Mouse (Mus musculus) heart, adult 18-20 months (tissue): ENCODE data around the gene Olfr147. TPM values are rescaled to one million over a fixed set of nuclear protein-coding genes. Genes with fewer than 3 reads are reported as not detected.
"Not testable (repeated sequence)": the region's sequence is repeated elsewhere in the genome, so short reads cannot be mapped to it uniquely, and the experiment has no call there.

ENCODE experiments used
- DNase-seq, 2 experiments: peaks; one replicate each; pipeline ENCODE4 v3.0.0; 2021 to 2022; ENCODE audit warnings: mixed read lengths in 1 of 2
- long read RNA-seq, 2 experiments: library from polyadenylated mRNA; stranded (forward); transcript quantifications; one replicate each; pipeline ENCODE4 v2.0.0; 2021
- total RNA-seq, 2 experiments: library from RNA; stranded (reverse); gene quantifications; 2 replicates each; pipeline ENCODE4 v1.2.3; 2021

Gene Olfr147
- total RNA-seq: not detected
- long read RNA-seq, experiment 1: 0 reads
- long read RNA-seq, experiment 2: 0 reads

GRCm38 (mm10) chr9:38401398-38401797 is at the start of gene Olfr147:
Gene Olfr147, plus strand, starts transcription at chr9:38401698.
- DNase-seq: no peak

GRCm38 (mm10) chr9:38366596-38366995 is 34.9 kb upstream of the Olfr147 start, which contains the start of gene Olfr250:
Gene Olfr250, plus strand, starts transcription at chr9:38366896.
- no peak for DNase-seq

GRCm38 (mm10) chr9:38376786-38377185 is 24.7 kb upstream of the Olfr147 start, which contains the start of gene Olfr251:
Gene Olfr251, plus strand, starts transcription at chr9:38377086.
- DNase-seq: no peak

- DNase-seq: not testable (repeated sequence)
Measured at GRCm38 (mm10) chr9:38407502-38407901, 6.0 kb downstream of the Olfr147 start.

- not testable (repeated sequence) for DNase-seq
Measured at GRCm38 (mm10) chr9:38413502-38413901, 12.0 kb downstream of the Olfr147 start.

GRCm38 (mm10) chr9:38423801-38424200 is 22.3 kb downstream of the Olfr147 start:
- no peak for DNase-seq

GRCm38 (mm10) chr9:38427026-38427425 is 25.5 kb downstream of the Olfr147 start:
- DNase-seq: no peak

- no peak for DNase-seq
Measured at GRCm38 (mm10) chr9:38429155-38429554, 27.7 kb downstream of the Olfr147 start, which contains the start of gene Olfr901. Gene Olfr901, plus strand, starts transcription at chr9:38429455.

- DNase-seq: no peak
Measured at GRCm38 (mm10) chr9:38447352-38447751, 45.9 kb downstream of the Olfr147 start, which contains the start of gene Olfr902. Gene Olfr902, plus strand, starts transcription at chr9:38447652.

Other genes starting within 250 kb of the Olfr147 start
- gene Olfr891, start 220.9 kb upstream of the Olfr147 start, total RNA-seq: not detected
- not detected for gene Olfr893, start 193.3 kb upstream of the Olfr147 start, total RNA-seq
- not detected for gene Olfr894, start 183.6 kb upstream of the Olfr147 start, total RNA-seq
- not detected for gene Olfr143, start 148.9 kb upstream of the Olfr147 start, total RNA-seq
- not detected for gene Olfr895, start 133.8 kb upstream of the Olfr147 start, total RNA-seq
- not detected for gene Olfr896-ps1, start 110.6 kb upstream of the Olfr147 start, total RNA-seq
- gene Olfr25, start 72.6 kb upstream of the Olfr147 start, total RNA-seq: not detected
- gene Olfr898, start 53.3 kb upstream of the Olfr147 start, total RNA-seq: not detected
- not detected for gene Olfr250, start 34.8 kb upstream of the Olfr147 start, total RNA-seq
- not detected for gene Olfr251, start 24.6 kb upstream of the Olfr147 start, total RNA-seq
- gene Olfr901, start 27.8 kb downstream of the Olfr147 start, total RNA-seq: not detected
- not detected for gene Olfr902, start 46.0 kb downstream of the Olfr147 start, total RNA-seq
- gene Olfr904, start 61.4 kb downstream of the Olfr147 start, total RNA-seq: not detected
- gene Olfr905, start 69.4 kb downstream of the Olfr147 start, total RNA-seq: not detected
- gene Olfr906, start 85.4 kb downstream of the Olfr147 start, total RNA-seq: not detected
- gene Olfr907, start 94.1 kb downstream of the Olfr147 start, total RNA-seq: not detected
- not detected for gene Olfr911-ps1, start 119.9 kb downstream of the Olfr147 start, total RNA-seq
- gene Olfr910, start 136.2 kb downstream of the Olfr147 start, total RNA-seq: not detected
- gene Olfr912, start 178.5 kb downstream of the Olfr147 start, total RNA-seq: not detected
- not detected for gene Olfr913, start 191.1 kb downstream of the Olfr147 start, total RNA-seq
- gene Olfr914, start 203.4 kb downstream of the Olfr147 start, total RNA-seq: not detected